Mouse (Mus musculus): Measurements from ENCODE around the gene Fam3b.

DNA sequence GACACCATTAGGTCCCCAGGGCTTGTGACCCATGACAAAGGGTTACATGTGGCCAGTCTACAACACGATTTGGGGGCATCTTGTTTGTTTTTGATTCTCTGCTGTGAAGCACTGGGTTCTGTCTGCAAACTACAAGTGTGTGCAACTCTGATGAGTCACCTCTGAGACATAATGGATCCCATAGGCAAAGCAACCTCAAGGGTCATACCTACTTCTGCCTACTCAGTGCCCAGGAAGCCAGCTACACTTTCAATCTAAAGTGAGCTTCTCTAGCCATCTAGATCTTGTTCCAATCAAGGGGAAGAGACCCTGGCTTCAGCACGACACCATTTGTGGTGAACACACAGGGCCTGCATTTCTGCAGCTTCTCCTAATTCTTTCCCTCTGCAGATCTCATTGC lies 53.3 kb downstream of the Fam3b start:
- no peak for TF ChIP-seq CTCF (IDR thresholded peaks at IDR 0.05; ENCODE audit: low read depth, low read length)
- no peak for TF ChIP-seq POLR2A (IDR thresholded peaks at IDR 0.05; ENCODE audit: extremely low read depth, insufficient read depth, low read length)
